Mouse (Mus musculus) limb, embryonic 11.5 days (tissue): Measurements from ENCODE around the gene AI182371. TPM values are rescaled to one million over a fixed set of nuclear protein-coding genes. Genes with fewer than 3 reads are reported as not detected.

Experiments used
- ATAC-seq: fragments of 200-750 bp; cut with Nextera tagmentation; 2 replicates; pipeline ENCODE4 v1.8.0; 2017; ENCODE audit warnings: low read depth; ENCODE audit not compliant: insufficient number of reproducible peaks, low FRiP score, low TSS enrichment
- DNase-seq: peaks from one replicate; pipeline ENCODE4 v3.0.0-alpha.2; 2015; ENCODE audit warnings: low spot score
- H3K27ac ChIP-seq: fragments of 300-500 bp; sonication (generic); replicated peaks from 2 replicates; pipeline ENCODE4 v1.5.1; 2014; ENCODE audit warnings: low read depth, mild to moderate bottlenecking, low read length
- H3K27me3 ChIP-seq: fragments of 300-500 bp; sonication (generic); 2 replicates; pipeline ENCODE4 v1.6.1; 2014; ENCODE audit warnings: mild to moderate bottlenecking, low read length, mixed read lengths; ENCODE audit not compliant: control insufficient read depth, insufficient read depth
- H3K36me3 ChIP-seq: fragments of 300-500 bp; sonication (generic); 2 replicates; pipeline ENCODE4 v1.6.1; 2014; ENCODE audit warnings: mild to moderate bottlenecking, low read length, moderate library complexity, mixed read lengths; ENCODE audit not compliant: control insufficient read depth, insufficient read depth
- H3K4me1 ChIP-seq: fragments of 300-500 bp; sonication (generic); 2 replicates; pipeline ENCODE4 v1.6.1; 2014; ENCODE audit warnings: low read length, mixed read lengths; ENCODE audit not compliant: control insufficient read depth, insufficient read depth
- H3K4me2 ChIP-seq: fragments of 300-500 bp; sonication (generic); 2 replicates; pipeline ENCODE4 v1.6.1; 2014; ENCODE audit warnings: low read depth, mild to moderate bottlenecking, moderate library complexity; ENCODE audit not compliant: severe bottlenecking
- H3K4me3 ChIP-seq: fragments of 300-500 bp; sonication (generic); 2 replicates; pipeline ENCODE4 v1.5.1; 2014; ENCODE audit warnings: low read depth, low read length
- H3K9ac ChIP-seq: fragments of 300-500 bp; sonication (generic); 2 replicates; pipeline ENCODE4 v1.6.1; 2014; ENCODE audit warnings: mild to moderate bottlenecking, low read length
- H3K9me3 ChIP-seq: fragments of 300-500 bp; sonication (generic); 2 replicates; pipeline ENCODE4 v1.6.1; 2016; ENCODE audit warnings: low read length; ENCODE audit not compliant: control insufficient read depth
- WGBS: fragments of 180-500 bp; shearing (Covaris S2); extraction: QIAGEN DNeasy Blood & Tissue Kit; methylation state at CpG from one replicate; pipeline ENCODE4 v1.1.7; 2014; 5-methylcytosine and 5-hydroxymethylcytosine counted together
- polyA plus RNA-seq: library from polyadenylated mRNA; unstranded; fragments of >200 nt; fragmentation: Nextera tagmentation; extraction: Ambion mirVana; gene quantifications from 2 replicates; pipeline ENCODE4 v1.2.1, GENCODE M21; 2014

Gene AI182371
- polyA plus RNA-seq, 1 experiment from 2014 or later = not detected

DNA sequence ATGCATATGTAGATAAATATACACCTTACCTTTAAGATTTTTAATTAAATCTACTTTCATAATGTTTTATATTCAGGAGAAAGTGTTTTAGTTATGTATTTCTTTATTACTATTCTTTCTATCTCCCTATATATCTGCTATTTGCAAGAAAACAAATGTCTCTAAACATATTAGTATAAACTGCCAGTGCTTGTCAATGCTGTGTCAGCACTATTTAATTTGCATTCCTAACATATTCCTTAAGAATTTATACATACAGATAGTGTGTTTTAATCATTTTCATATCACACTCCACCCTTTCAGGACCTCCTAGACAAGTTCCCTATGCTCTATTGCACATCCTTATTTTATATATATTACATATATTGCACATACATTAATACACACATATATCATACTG is 1.4 kb upstream of the AI182371 start:
- Histone ChIP-seq H3K36me3 (no peaks in the 10 kb centered on the region), H3K27ac (no peak overlapping the region), H3K27me3 (no peaks in the 10 kb centered on the region), H3K4me2 (no peak overlapping the region), H3K4me1 (no peaks in the 10 kb centered on the region), H3K9me3 (no peaks in the 10 kb centered on the region), H3K9ac (no peak overlapping the region), H3K4me3 (no peak overlapping the region)
- ATAC-seq = no peak
- DNase-seq = no peak

GRCm38 (mm10) chr2:35100529-35100928 is 814 bp downstream of the AI182371 start:
- no peaks in the 10 kb centered on the region for H3K9me3 ChIP-seq
- DNase-seq (no peak), ATAC-seq (no peak)
- 79% methylated on average over 6 of the region's 6 CpGs for WGBS
- no peaks in the 10 kb centered on the region for H3K27me3 ChIP-seq
- no peak overlapping the region for H3K27ac ChIP-seq
- no peaks in the 10 kb centered on the region for H3K4me1 ChIP-seq
- H3K4me3 ChIP-seq = no peak overlapping the region
- H3K9ac ChIP-seq = no peak overlapping the region
- no peaks in the 10 kb centered on the region for H3K36me3 ChIP-seq
- no peak overlapping the region for H3K4me2 ChIP-seq

DNA sequence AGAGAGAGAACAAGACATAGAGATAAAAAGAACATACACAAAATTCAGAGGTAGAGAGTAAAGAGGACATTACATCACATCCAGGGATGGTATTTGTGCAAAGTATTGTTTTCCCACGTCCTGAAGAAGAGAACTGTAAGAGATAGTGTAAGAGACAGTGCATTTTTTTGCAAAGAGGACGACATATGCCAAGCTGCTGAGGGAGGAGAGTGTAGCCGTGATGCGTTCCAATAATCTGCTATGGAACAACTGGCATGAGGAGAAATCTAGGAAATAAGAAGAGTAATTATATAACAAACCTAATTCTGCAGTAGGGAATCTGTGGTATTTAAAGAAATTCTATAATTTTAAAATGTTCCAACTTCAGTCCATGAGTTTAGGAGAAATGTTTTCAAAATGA is 13.9 kb downstream of the AI182371 start:
- WGBS = 78% methylated on average over 4 of the region's 4 CpGs
- no peak for ATAC-seq

GRCm38 (mm10) chr2:35079166-35079565 is 22.2 kb downstream of the AI182371 start:
- Histone ChIP-seq H3K4me1 (no peaks in the 10 kb centered on the region), H3K4me2 (no peak overlapping the region), H3K27me3 (no peaks in the 10 kb centered on the region), H3K4me3 (no peak overlapping the region), H3K36me3 (no peaks in the 10 kb centered on the region), H3K9ac (no peak overlapping the region), H3K27ac (no peak overlapping the region), H3K9me3 (no peaks in the 10 kb centered on the region)
- WGBS = 77% methylated on average over 6 of the region's 6 CpGs
- ATAC-seq (no peak), DNase-seq (no peak)

More for the DNA sequence above, 13.9 kb downstream of the AI182371 start:
- Histone ChIP-seq H3K9me3 (no peaks in the 10 kb centered on the region), H3K4me1 (no peaks in the 10 kb centered on the region), H3K27me3 (no peaks in the 10 kb centered on the region), H3K9ac (no peak overlapping the region), H3K4me3 (no peak overlapping the region), H3K4me2 (no peak overlapping the region), H3K27ac (no peak overlapping the region), H3K36me3 (no peaks in the 10 kb centered on the region)
- no peak for DNase-seq

DNA sequence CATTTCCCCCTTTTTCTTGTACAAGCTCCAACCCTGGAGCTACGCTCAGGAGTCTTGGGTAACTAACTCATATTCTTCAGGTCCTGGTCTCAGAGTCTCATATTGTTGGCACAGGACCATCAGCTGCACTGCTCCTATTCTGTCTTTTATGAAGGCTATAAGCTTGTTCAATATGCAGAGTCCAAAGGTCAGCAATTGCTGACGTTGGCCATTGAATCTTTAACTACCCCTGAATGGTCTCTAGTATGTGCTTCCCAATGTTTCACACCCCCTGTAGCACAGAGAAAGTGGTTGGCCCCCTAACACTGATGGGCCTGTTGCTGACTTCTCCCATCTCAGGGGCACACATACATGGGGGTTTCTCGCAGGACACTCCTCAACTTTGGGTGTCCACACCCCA is 27.0 kb downstream of the AI182371 start:
- H3K4me1 ChIP-seq = no peaks in the 10 kb centered on the region
- H3K9me3 ChIP-seq = no peaks in the 10 kb centered on the region
- no peak overlapping the region for H3K27ac ChIP-seq
- H3K27me3 ChIP-seq = no peaks in the 10 kb centered on the region
- H3K9ac ChIP-seq = no peak overlapping the region
- 91% methylated on average over 3 of the region's 3 CpGs for WGBS
- DNase-seq (no peak), ATAC-seq (no peak)
- no peaks in the 10 kb centered on the region for H3K36me3 ChIP-seq
- no peak overlapping the region for H3K4me3 ChIP-seq
- no peak overlapping the region for H3K4me2 ChIP-seq

DNA sequence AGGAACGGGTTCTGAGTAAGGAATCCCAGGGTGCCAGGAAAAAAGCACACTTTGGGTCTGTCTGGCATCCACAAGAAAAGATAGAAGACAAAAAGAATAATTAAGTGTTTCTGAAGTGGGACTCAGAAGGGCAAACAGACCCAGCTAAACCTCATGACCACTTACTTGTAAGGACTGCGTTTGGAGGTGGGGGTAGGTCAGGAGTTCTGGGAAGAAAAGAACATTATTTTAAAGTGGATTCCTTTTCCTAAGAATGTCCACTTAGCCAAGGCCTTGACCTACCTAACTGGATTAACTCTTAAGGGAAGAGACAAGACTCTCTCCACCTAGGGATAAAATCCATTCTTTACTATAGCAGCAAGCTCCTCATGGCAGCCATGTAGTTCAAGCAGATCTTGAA is 28.8 kb downstream of the AI182371 start:
- H3K9me3 ChIP-seq = no peaks in the 10 kb centered on the region
- H3K27me3 ChIP-seq = no peaks in the 10 kb centered on the region
- ATAC-seq (no peak), DNase-seq (no peak)
- H3K27ac ChIP-seq = no peak overlapping the region
- WGBS = 79% methylated on average over 2 of the region's 2 CpGs
- H3K9ac ChIP-seq = no peak overlapping the region
- H3K36me3 ChIP-seq = no peaks in the 10 kb centered on the region
- no peaks in the 10 kb centered on the region for H3K4me1 ChIP-seq
- H3K4me3 ChIP-seq = no peak overlapping the region
- no peak overlapping the region for H3K4me2 ChIP-seq

- no peaks in the 10 kb centered on the region for H3K4me1 ChIP-seq
- H3K27me3 ChIP-seq = no peaks in the 10 kb centered on the region
- no peak overlapping the region for H3K9ac ChIP-seq
- DNase-seq (no peak), ATAC-seq (no peak)
- H3K36me3 ChIP-seq = no peaks in the 10 kb centered on the region
- H3K4me2 ChIP-seq = no peak overlapping the region
- WGBS = 78% methylated on average over 4 of the region's 4 CpGs
- H3K9me3 ChIP-seq = no peaks in the 10 kb centered on the region
- H3K4me3 ChIP-seq = no peak overlapping the region
- no peak overlapping the region for H3K27ac ChIP-seq
Observed at GRCm38 (mm10) chr2:35070275-35070674, 31.1 kb downstream of the AI182371 start.

DNA sequence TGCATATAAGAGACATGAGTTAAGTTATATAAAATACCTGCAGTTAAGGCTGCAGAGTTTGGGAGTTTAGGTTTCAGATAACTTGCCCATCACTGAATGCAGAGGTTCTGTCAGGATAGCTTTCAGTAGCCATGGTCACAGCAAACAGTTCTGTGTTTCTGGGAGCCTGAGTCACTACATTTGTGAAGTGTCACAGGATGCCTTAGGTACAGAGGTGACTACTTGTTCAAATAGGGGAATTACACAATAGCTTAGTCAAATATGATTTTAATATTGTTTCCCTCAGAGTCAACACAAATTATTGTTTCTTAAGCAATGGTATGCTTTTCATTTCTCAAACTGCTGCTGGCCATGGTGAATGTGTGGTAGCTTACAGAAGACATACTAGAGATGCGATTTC is 32.2 kb downstream of the AI182371 start:
- no peak overlapping the region for H3K4me3 ChIP-seq
- no peaks in the 10 kb centered on the region for H3K27me3 ChIP-seq
- ATAC-seq (no peak), DNase-seq (no peak)
- no peak overlapping the region for H3K27ac ChIP-seq
- H3K9ac ChIP-seq = no peak overlapping the region
- no peaks in the 10 kb centered on the region for H3K36me3 ChIP-seq
- no peaks in the 10 kb centered on the region for H3K9me3 ChIP-seq
- 87% methylated on average over 1 of the region's 1 CpGs for WGBS
- no peaks in the 10 kb centered on the region for H3K4me1 ChIP-seq
- H3K4me2 ChIP-seq = no peak overlapping the region

DNA sequence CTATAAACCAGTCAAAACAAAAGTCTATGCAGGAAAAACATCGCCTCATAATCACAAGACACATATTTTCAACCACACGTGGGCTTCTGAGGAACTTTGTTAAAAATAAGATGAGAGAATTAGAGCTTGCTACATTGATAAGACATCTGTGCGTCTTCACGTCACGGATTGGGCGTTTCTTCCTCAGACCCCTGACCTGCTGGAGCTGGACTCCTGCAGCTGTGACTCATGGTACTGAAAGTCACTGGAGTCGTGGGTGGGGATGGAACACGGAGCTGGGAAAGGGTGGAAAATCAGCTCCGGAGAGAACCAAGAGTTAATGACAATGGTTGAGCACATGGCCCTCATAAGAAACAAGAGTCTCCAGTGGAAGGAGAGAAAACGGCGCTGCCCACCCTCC is 34.2 kb downstream of the AI182371 start:
- no peaks in the 10 kb centered on the region for H3K4me1 ChIP-seq
- H3K27ac ChIP-seq = no peak overlapping the region
- H3K36me3 ChIP-seq = no peaks in the 10 kb centered on the region
- H3K9me3 ChIP-seq = no peaks in the 10 kb centered on the region
- H3K27me3 ChIP-seq = no peaks in the 10 kb centered on the region
- no peak overlapping the region for H3K4me3 ChIP-seq
- 86% methylated on average over 11 of the region's 11 CpGs for WGBS
- ATAC-seq = no peak
- no peak for DNase-seq
- no peak overlapping the region for H3K9ac ChIP-seq
- H3K4me2 ChIP-seq = no peak overlapping the region
